9 mouse cellular contexts compared by ENCODE assay signal in the genomic region with DNA sequence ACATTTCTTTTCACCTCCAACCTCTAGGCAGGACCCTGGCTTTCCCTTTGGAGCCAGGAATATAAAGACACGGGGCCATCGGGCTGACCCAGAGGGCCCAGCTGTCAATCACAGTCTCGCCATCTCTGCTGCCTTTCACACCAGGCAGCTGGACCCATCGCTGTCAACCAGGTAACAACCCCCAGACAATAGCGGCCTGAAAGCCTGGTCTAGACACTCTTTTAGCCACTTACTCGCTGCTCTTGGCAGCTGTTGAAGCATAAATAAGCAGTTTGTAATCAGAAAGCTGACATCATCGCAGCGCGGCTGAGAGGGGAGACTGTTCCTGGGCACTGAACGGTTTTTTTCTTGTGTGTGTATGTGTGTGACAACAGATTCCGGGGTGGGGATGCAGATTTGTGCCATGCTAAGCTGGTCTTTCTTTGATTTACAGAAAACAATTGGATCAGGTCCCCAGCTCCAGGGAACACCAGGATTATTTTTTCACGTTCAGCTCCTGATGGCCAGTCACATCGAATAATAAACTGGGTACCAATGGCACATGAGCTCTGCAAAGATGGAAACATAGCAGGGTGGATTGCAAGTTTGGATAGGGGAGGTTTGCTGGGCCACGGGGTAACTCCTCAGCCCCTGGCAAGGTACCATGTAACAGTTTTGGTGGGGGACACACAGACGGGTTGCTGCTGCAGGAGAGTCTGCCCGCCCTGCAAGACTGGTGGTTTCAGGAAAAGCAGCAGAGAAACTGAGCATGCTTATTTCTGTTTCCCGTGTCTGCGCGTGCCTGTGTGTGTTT.
DNase-seq lines count a peak whose midpoint lies in the region; ATAC-seq lines count a peak whose summit lies in the region.
"Had no signal": no experiment of that assay in that cellular context is flagged by ENCODE, and none has a peak within 500 bp of the region (broad histone marks: within the 10 kb centered on the region; RNA-seq: fewer than 3 reads in every experiment).

No protein-coding gene starts in this region.

- no peak for DNase-seq in heart, postnatal 25 days (ENCODE audit: low spot score)
- DNase-seq in embryo, embryonic 10.5 days (ENCODE audit: low spot score), result peak; percentile 79
- DNase-seq in hindbrain, embryonic 10.5 days (ENCODE audit: low spot score), result peak; percentile 86
- no peak for DNase-seq in kidney, adult 8-10 months
- DNase-seq in heart, postnatal 4 days, result no peak
- DNase-seq: left cerebral cortex, postnatal 4 days had no signal

- intact Hi-C loops in heart, postnatal 25 days (cut with DNase I), result no loop called here

- WGBS in heart, embryonic 16.5 days, result 38% methylated on average over 19 of the region's 19 CpGs
- WGBS in hindbrain, embryonic 10.5 days, result 27% methylated on average over 19 of the region's 19 CpGs
- whole genome bisulfite sequencing in midbrain, embryonic 13.5 days, result 11% methylated on average over 19 of the region's 19 CpGs

- H3K9me3 ChIP-seq in heart, embryonic 16.5 days (replicated peaks; ENCODE audit: control insufficient read depth, low read length), result no peaks in the 10 kb centered on the region
- no peaks in the 10 kb centered on the region for H3K9me3 ChIP-seq in hindbrain, embryonic 10.5 days
- no peaks in the 10 kb centered on the region for H3K9me3 ChIP-seq in midbrain, embryonic 13.5 days

- peaks cover 5% of the 10 kb centered on the region for H3K4me1 ChIP-seq in heart, embryonic 16.5 days (ENCODE audit: control insufficient read depth, insufficient read depth, low read length)
- peaks cover 73% of the 10 kb centered on the region for H3K4me1 ChIP-seq in hindbrain, embryonic 10.5 days (replicated peaks)
- peaks cover 62% of the 10 kb centered on the region for H3K4me1 ChIP-seq in midbrain, embryonic 13.5 days (replicated peaks)

- peak overlapping the region; percentile 56 for H3K4me2 ChIP-seq in heart, embryonic 16.5 days (ENCODE audit: low read depth, low read length)
- peak overlapping the region; percentile 46 for H3K4me2 ChIP-seq in midbrain, embryonic 13.5 days (replicated peaks)

- no peaks in the 10 kb centered on the region for H3K27me3 ChIP-seq in heart, embryonic 16.5 days (ENCODE audit: control insufficient read depth, insufficient read depth, low read length)
- no peaks in the 10 kb centered on the region; the same call in 1 of the 2 replicates for H3K27me3 ChIP-seq in hindbrain, embryonic 10.5 days (ENCODE audit: insufficient read depth, poor library complexity, severe bottlenecking)
- no peaks in the 10 kb centered on the region for H3K27me3 ChIP-seq in midbrain, embryonic 13.5 days

- H3K27ac ChIP-seq in heart, embryonic 16.5 days (ENCODE audit: low read length), result no peak overlapping the region
- H3K27ac ChIP-seq in hindbrain, embryonic 10.5 days, result peak overlapping the region; percentile 90
- peak overlapping the region; percentile 94 for H3K27ac ChIP-seq in midbrain, embryonic 13.5 days

- ATAC-seq in heart, embryonic 16.5 days (replicated peaks; ENCODE audit: extremely low read depth, insufficient read depth, low FRiP score), result no peak
- ATAC-seq in midbrain, embryonic 13.5 days, result peak; percentile 82
- no peak for ATAC-seq in megakaryocyte progenitor cell, adult 5-6 weeks (replicated peaks; ENCODE audit: poor library complexity)

- H3K9ac ChIP-seq in heart, embryonic 16.5 days (ENCODE audit: low read length), result peak overlapping the region; percentile 46
- H3K9ac ChIP-seq in midbrain, embryonic 13.5 days (replicated peaks), result peak overlapping the region; percentile 59

- H3K36me3 ChIP-seq in heart, embryonic 16.5 days (ENCODE audit: control insufficient read depth, insufficient read depth), result no peaks in the 10 kb centered on the region
- H3K36me3 ChIP-seq in hindbrain, embryonic 10.5 days, result no peaks in the 10 kb centered on the region
- no peaks in the 10 kb centered on the region for H3K36me3 ChIP-seq in midbrain, embryonic 13.5 days

- peak overlapping the region; percentile 27 for H3K4me3 ChIP-seq in heart, embryonic 16.5 days (ENCODE audit: low read length)
- peak overlapping the region; percentile 31 for H3K4me3 ChIP-seq in hindbrain, embryonic 10.5 days
- peak overlapping the region; percentile 20 for H3K4me3 ChIP-seq in midbrain, embryonic 13.5 days (replicated peaks)

Comparison
In these comparisons a context has a peak if more than half of its experiments do, and no peak if none do; other contexts are left out.
1. DNase-seq: peak in embryo, embryonic 10.5 days (single experiment) and hindbrain, embryonic 10.5 days (single experiment); none in heart, postnatal 25 days (single experiment), kidney, adult 8-10 months (0 of 2) and heart, postnatal 4 days (single experiment).
2. Peak in every context shown above with its lines, with median percentiles within 50 percentile points of each other: H3K4me3 ChIP-seq.